9 mouse cellular contexts compared by ENCODE assay signal in the genomic region with DNA sequence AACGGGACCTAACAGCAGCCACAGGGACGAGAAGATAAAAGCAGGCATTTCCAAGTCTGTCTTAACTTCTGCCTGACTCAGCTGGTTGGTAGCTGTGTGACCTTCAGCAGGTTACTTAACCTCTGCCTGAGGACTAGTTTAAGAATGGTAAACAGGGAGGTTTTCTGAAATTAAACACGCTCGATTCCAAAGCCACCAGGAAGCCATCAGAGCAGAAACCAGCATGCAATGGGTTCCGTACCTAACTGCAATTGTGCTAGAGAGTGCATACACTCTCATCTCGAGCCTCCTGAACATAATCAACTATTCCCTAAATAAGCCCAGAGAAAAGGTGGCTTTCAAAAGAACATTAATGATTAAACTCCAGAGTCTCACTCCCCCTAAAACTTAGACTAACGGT. TPM values are rescaled to one million over a fixed set of nuclear protein-coding genes. Genes with fewer than 3 reads are reported as not detected.
DNase-seq lines count a peak whose midpoint lies in the region; ATAC-seq and TF ChIP-seq lines count a peak whose summit lies in the region.
"Had no signal": no experiment of that assay in that cellular context is flagged by ENCODE, and none has a peak within 500 bp of the region (broad histone marks: within the 10 kb centered on the region; RNA-seq: fewer than 3 reads in every experiment).

No protein-coding gene starts in this region.

- ATAC-seq in midbrain, embryonic 15.5 days (replicated peaks) = no peak

- H3K36me3 ChIP-seq in kidney, adult 2 months (ENCODE audit: control insufficient read depth, insufficient read depth, low read length) = no peaks in the 10 kb centered on the region; the same call in 1 of the 2 replicates
- no peaks in the 10 kb centered on the region for H3K36me3 ChIP-seq in midbrain, embryonic 15.5 days (replicated peaks)

- H3K4me3 ChIP-seq in kidney, adult 2 months (ENCODE audit: insufficient read depth, low read depth, low read length) = peak overlapping the region; percentile 95
- peak overlapping the region; percentile 89 for H3K4me3 ChIP-seq in brown adipose tissue, adult 24 weeks (ENCODE audit: insufficient read depth, low read depth, low read length)
- H3K4me3 ChIP-seq in midbrain, embryonic 15.5 days = 0 out of 2 replicates have a peak overlapping the region, but pooled peaks have one; percentile 57

- no peak for DNase-seq in kidney, adult 2 months
- no peak for DNase-seq in kidney, postnatal 36 days
- DNase-seq in induced T-regulatory cell, adult 2 months (ENCODE audit: low read depth) = peak; percentile 28
- DNase-seq in left cerebral cortex, adult 8-10 months (ENCODE audit: low spot score in 2 of 2) = no peak
- DNase-seq in layer of hippocampus, adult 18-20 months (ENCODE audit: low spot score in 2 of 2) = no peak
- DNase-seq in Muller cell, postnatal 12 days (ENCODE audit: inconsistent ontology term) = no peak

- WGBS in kidney, adult 2 months = 19% methylated on average over 7 of the region's 7 CpGs
- 36% methylated on average over 7 of the region's 7 CpGs for WGBS in midbrain, embryonic 15.5 days

- H3K9ac ChIP-seq in midbrain, embryonic 15.5 days = no peak overlapping the region

- H3K27ac ChIP-seq in kidney, adult 2 months (ENCODE audit: insufficient read depth, low read depth, low read length) = peak overlapping the region; percentile 98
- H3K27ac ChIP-seq in brown adipose tissue, adult 24 weeks (replicated peaks; ENCODE audit: low read depth, low read length) = peak overlapping the region; percentile 95
- no peak overlapping the region for H3K27ac ChIP-seq in midbrain, embryonic 15.5 days

- no peaks in the 10 kb centered on the region for H3K9me3 ChIP-seq in midbrain, embryonic 15.5 days

- H3K4me2 ChIP-seq in midbrain, embryonic 15.5 days = peak overlapping the region; percentile 98

- peaks cover 14% of the 10 kb centered on the region; the same call in 1 of the 2 replicates for H3K4me1 ChIP-seq in kidney, adult 2 months (ENCODE audit: control insufficient read depth, insufficient read depth, low read length)
- peaks cover 24% of the 10 kb centered on the region for H3K4me1 ChIP-seq in brown adipose tissue, adult 24 weeks (ENCODE audit: control insufficient read depth, insufficient read depth, insufficient read length, low read length)
- H3K4me1 ChIP-seq in midbrain, embryonic 15.5 days = peaks cover 20% of the 10 kb centered on the region

- no peak for TF ChIP-seq POLR2A in kidney, adult 2 months (IDR thresholded peaks at IDR 0.05; ENCODE audit: low read depth, low read length)

- no peak for TF ChIP-seq CTCF in kidney, adult 2 months (conservative IDR thresholded peaks at IDR 0.05; ENCODE audit: insufficient read depth, insufficient read length, low read depth, low read length)

- H3K27me3 ChIP-seq in kidney, adult 2 months (replicated peaks; ENCODE audit: control insufficient read depth, insufficient read depth, low read length) = no peaks in the 10 kb centered on the region
- peaks cover 14% of the 10 kb centered on the region; the same call in 1 of the 2 replicates for H3K27me3 ChIP-seq in midbrain, embryonic 15.5 days (replicated peaks)

RNA-seq across cellular contexts. Expression of gene Sdc4, which starts 2.0 kb away (rescaled TPM):
- 194 and 212 TPM in 2 replicates for polyA plus RNA-seq in kidney, adult 2 months (2012; rRNA removed)
- polyA plus RNA-seq in brown adipose tissue, adult 24 weeks (2012; ENCODE audit: insufficient read depth, insufficient read length, missing spikeins) = 34.7 and 37.6 TPM in 2 replicates
- 6.7 and 7.1 TPM in 2 replicates for polyA plus RNA-seq in midbrain, embryonic 15.5 days (2015; fragmentation: Nextera tagmentation; extraction: Ambion mirVana)
- total RNA-seq in left cerebral cortex, adult 8-10 months (2022) = 100 to 1,000 TPM in 1 of 4 experiments, 10 to 100 TPM in 3; 81.2 to 117 (median 89.0) TPM
- total RNA-seq in layer of hippocampus, adult 18-20 months (2021) = 100 to 1,000 TPM; 122 to 140 TPM

RNA-seq across cellular contexts. Expression of gene Sys1, which starts 15.0 kb away (rescaled TPM):
- polyA plus RNA-seq in kidney, adult 2 months (2012; rRNA removed) = 94.5 and 122 TPM in 2 replicates
- 24.4 and 27.2 TPM in 2 replicates for polyA plus RNA-seq in brown adipose tissue, adult 24 weeks (2012; ENCODE audit: insufficient read depth, insufficient read length, missing spikeins)
- 87.9 and 90.5 TPM in 2 replicates for polyA plus RNA-seq in midbrain, embryonic 15.5 days (2015; fragmentation: Nextera tagmentation; extraction: Ambion mirVana)
- 10 to 100 TPM; 39.4 to 46.1 (median 40.6) TPM for total RNA-seq in left cerebral cortex, adult 8-10 months (2022)
- 10 to 100 TPM; 37.9 to 39.9 TPM for total RNA-seq in layer of hippocampus, adult 18-20 months (2021)

RNA-seq across cellular contexts. Expression of gene Gm20458, which starts 19.0 kb away (rescaled TPM):
- 22.1 and 23.4 TPM in 2 replicates for polyA plus RNA-seq in kidney, adult 2 months (2012; rRNA removed)
- 2.4 TPM in 1 of 2 replicates, not detected in the other for polyA plus RNA-seq in brown adipose tissue, adult 24 weeks (2012; ENCODE audit: insufficient read depth, insufficient read length, missing spikeins)
- 2.4 and 3.5 TPM in 2 replicates for polyA plus RNA-seq in midbrain, embryonic 15.5 days (2015; fragmentation: Nextera tagmentation; extraction: Ambion mirVana)
- total RNA-seq in left cerebral cortex, adult 8-10 months (2022) = 10 to 100 TPM in 1 of 4 experiments, 1 to 10 TPM in 3; 4.4 to 15.6 (median 6.3) TPM
- 1 to 10 TPM; 5.4 to 9.9 TPM for total RNA-seq in layer of hippocampus, adult 18-20 months (2021)

RNA-seq across cellular contexts. Expression of gene Trp53tg5, which starts 31.8 kb away (rescaled TPM):
- 0.10 TPM in 1 of 2 replicates, not detected in the other for polyA plus RNA-seq in kidney, adult 2 months (2012; rRNA removed)
- polyA plus RNA-seq in brown adipose tissue, adult 24 weeks (2012; ENCODE audit: insufficient read depth, insufficient read length, missing spikeins) = not detected in 2 replicates
- not detected in 2 replicates for polyA plus RNA-seq in midbrain, embryonic 15.5 days (2015; fragmentation: Nextera tagmentation; extraction: Ambion mirVana)
- not detected for total RNA-seq in left cerebral cortex, adult 8-10 months (2022)
- total RNA-seq in layer of hippocampus, adult 18-20 months (2021) = not detected
- total RNA-seq: gastrocnemius, postnatal 14 days had no signal

RNA-seq across cellular contexts. Expression of gene Matn4, which starts 36.8 kb away (rescaled TPM):
- 1.4 and 2.6 TPM in 2 replicates for polyA plus RNA-seq in kidney, adult 2 months (2012; rRNA removed)
- 0.52 TPM in 1 of 2 replicates, not detected in the other for polyA plus RNA-seq in brown adipose tissue, adult 24 weeks (2012; ENCODE audit: insufficient read depth, insufficient read length, missing spikeins)
- polyA plus RNA-seq in midbrain, embryonic 15.5 days (2015; fragmentation: Nextera tagmentation; extraction: Ambion mirVana) = 0.65 and 0.89 TPM in 2 replicates
- total RNA-seq in left cerebral cortex, adult 8-10 months (2022) = 10 to 100 TPM in 3 of 4 experiments, 1 to 10 TPM in 1; 9.9 to 12.0 (median 10.6) TPM
- 10 to 100 TPM; 11.0 to 11.2 TPM for total RNA-seq in layer of hippocampus, adult 18-20 months (2021)
